Mouse (Mus musculus): ENCODE measurements around the gene Tubgcp2.

The Tubgcp2 gene

GRCm38 (mm10) chr7:139946032-139946431 lies 90.4 kb downstream of the Tubgcp2 start:
- DNase-seq (ENCODE audit: low spot score) = no peak

All from ovary, postnatal 10 days (tissue).